Mouse (Mus musculus) C2C12 (cell line): ENCODE data around the gene Frrs1.

Experiments used
- CTCF ChIP-seq: IDR thresholded peaks from one replicate; pipeline ENCODE4 v1.5.1; 2011; ENCODE audit not compliant: control insufficient read depth, insufficient read depth, insufficient read length
- FOSL1 ChIP-seq: IDR thresholded peaks from one replicate; pipeline ENCODE4 v1.8.0; 2011; ENCODE audit warnings: mild to moderate bottlenecking, low read length; ENCODE audit not compliant: poor library complexity, insufficient read depth, severe bottlenecking
- MAX ChIP-seq: IDR thresholded peaks from one replicate; pipeline ENCODE4 v1.6.1; 2011; ENCODE audit warnings: mild to moderate bottlenecking, control low read depth

GRCm38 (mm10) chr3:116858941-116859685, at the start of gene Frrs1:
- TF ChIP-seq CTCF (no peak), FOSL1 (no peak), MAX (no peak)
